Mouse (Mus musculus) small intestine, adult 2 months (tissue): ENCODE results near the gene Thoc5. TPM values are rescaled to one million over a fixed set of nuclear protein-coding genes. Genes with fewer than 3 reads are reported as not detected.
A peak's percentile ranks its signal among the peaks of the same experiment; 100 is the strongest.

Experiments
- H3K27ac ChIP-seq: fragments of 200-500 bp; 2 replicates; pipeline ENCODE4 v1.5.1; 2012; ENCODE audit warnings: low read depth, low read length, control low read depth, inconsistent platforms; ENCODE audit not compliant: insufficient read depth
- H3K27me3 ChIP-seq: fragments of 200-500 bp; 2 replicates; pipeline ENCODE4 v1.6.1; 2012; ENCODE audit warnings: mild to moderate bottlenecking, moderate library complexity, low read length, inconsistent platforms; ENCODE audit not compliant: control insufficient read depth, insufficient read depth
- H3K36me3 ChIP-seq: fragments of 200-500 bp; 2 replicates; pipeline ENCODE4 v1.6.1; 2012; ENCODE audit warnings: mild to moderate bottlenecking, low read length, control low read depth, inconsistent platforms; ENCODE audit not compliant: control insufficient read depth, insufficient read depth
- H3K4me1 ChIP-seq: fragments of 200-500 bp; 2 replicates; pipeline ENCODE4 v1.6.1; 2012; ENCODE audit warnings: low read length, inconsistent platforms, mixed read lengths; ENCODE audit not compliant: control insufficient read depth, insufficient read depth, insufficient read length
- H3K4me3 ChIP-seq: fragments of 200-500 bp; 2 replicates; pipeline ENCODE4 v1.5.1; 2012; ENCODE audit warnings: low read depth, mild to moderate bottlenecking, control low read depth, inconsistent platforms, low read length, moderate library complexity
- CTCF ChIP-seq: fragments of 200-500 bp; IDR thresholded peaks from 2 replicates; pipeline ENCODE4 v1.5.1; 2012; ENCODE audit warnings: low read depth, mild to moderate bottlenecking, control low read depth, inconsistent platforms, low read length, moderate library complexity, mixed read lengths; ENCODE audit not compliant: insufficient replicate concordance, insufficient read length; ENCODE audit errors: extremely low read depth
- POLR2A ChIP-seq: fragments of 200-500 bp; IDR thresholded peaks from 2 replicates; pipeline ENCODE4 v1.6.1; 2012; ENCODE audit warnings: low read depth, mild to moderate bottlenecking, control low read depth, inconsistent platforms, low read length, moderate library complexity
- WGBS: fragments of 180-500 bp; shearing (Covaris S2); methylation state at CpG from one replicate; pipeline ENCODE4 v1.1.7; 2018; 5-methylcytosine and 5-hydroxymethylcytosine counted together
- polyA plus RNA-seq: library from polyadenylated mRNA; depleted of rRNA; stranded (reverse); fragments of >200 nt; gene quantifications from 2 replicates; pipeline ENCODE4 v1.2.3, GENCODE M21; 2012; rRNA removed

Gene Thoc5
- polyA plus RNA-seq, 1 experiment, result 14.1 TPM

DNA sequence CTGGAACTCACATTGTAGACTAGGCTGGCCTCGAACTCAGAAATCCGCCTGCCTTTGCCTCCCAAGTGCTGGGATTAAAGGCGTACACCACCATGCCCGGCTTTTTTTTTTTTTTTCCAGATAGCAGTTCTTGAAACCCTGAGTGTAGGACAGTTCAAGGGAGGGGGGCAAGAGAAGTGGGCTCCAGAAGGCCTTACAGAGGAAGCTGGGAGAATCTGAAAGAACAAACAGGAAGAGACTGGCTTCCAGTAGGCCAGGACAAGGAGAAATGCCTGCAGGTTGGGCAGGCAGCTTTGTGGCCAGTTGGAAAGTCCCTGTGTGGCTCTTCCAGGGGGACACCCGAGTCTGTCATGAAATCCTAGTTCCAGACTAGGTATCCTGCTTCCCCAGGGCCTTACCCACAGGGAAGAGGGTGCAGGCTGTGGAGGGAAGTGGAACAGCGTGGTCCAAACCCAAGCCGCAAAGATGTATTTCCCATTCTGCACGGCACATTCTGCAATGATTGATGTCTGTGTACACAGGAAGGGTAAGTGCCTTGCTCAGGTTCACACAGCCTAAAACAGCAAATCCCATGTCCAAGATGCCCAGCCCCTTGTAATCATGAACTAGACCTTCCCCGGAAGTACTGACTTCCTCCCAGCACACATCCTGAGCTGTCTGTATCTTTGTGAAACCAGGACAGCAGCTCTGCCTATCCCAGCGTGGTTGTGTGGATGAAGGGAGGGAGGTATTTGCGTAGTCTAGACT, 79.4 kb downstream of the Thoc5 start:
- Histone ChIP-seq H3K4me3 (no peak overlapping the region), H3K4me1 (no peaks in the 10 kb centered on the region), H3K27me3 (no peaks in the 10 kb centered on the region), H3K27ac (no peak overlapping the region), H3K36me3 (no peaks in the 10 kb centered on the region)
- no peak for TF ChIP-seq CTCF
- TF ChIP-seq POLR2A, result no peak
- WGBS, result 71% methylated on average over 11 of the region's 11 CpGs

DNA sequence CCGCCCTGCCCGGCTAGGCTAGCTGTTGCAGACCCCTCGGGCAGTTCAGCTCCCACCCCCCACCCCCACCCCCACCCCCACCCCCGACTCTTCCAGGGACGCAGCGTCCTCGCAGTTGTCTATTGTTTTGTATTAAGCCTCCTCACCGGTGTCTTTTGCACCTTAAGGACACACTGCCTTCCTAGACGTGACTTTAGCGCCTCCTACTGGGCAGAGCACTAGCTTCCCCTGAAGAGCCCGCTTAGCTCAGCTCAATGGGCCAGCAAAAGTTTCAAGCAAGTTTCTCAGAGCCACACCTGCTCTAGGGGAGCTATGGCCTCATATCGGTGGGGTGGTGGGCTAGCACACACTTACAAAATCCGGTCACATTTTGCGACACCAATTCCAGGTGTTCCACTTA, 80.5 kb downstream of the Thoc5 start:
- 10% methylated on average over 14 of the region's 14 CpGs for WGBS
- no peak overlapping the region for H3K27ac ChIP-seq
- H3K4me1 ChIP-seq, result no peaks in the 10 kb centered on the region
- no peaks in the 10 kb centered on the region for H3K27me3 ChIP-seq
- TF ChIP-seq CTCF (peak; percentile 81; the same call in 1 of the 2 replicates), POLR2A (no peak)
- H3K4me3 ChIP-seq, result no peak overlapping the region
- H3K36me3 ChIP-seq, result no peaks in the 10 kb centered on the region

Other genes with a start within 250 kb of the Thoc5 start
- gene Uqcr10, start 191.0 kb upstream of the Thoc5 start, polyA plus RNA-seq, result 492 and 641 TPM in 2 replicates
- 29.1 and 61.5 TPM in 2 replicates for gene Zmat5, start 190.6 kb upstream of the Thoc5 start, polyA plus RNA-seq
- not detected in 2 replicates for gene Cabp7, start 148.5 kb upstream of the Thoc5 start, polyA plus RNA-seq
- 26.1 and 43.5 TPM in 2 replicates for gene Nf2, start 45.8 kb upstream of the Thoc5 start, polyA plus RNA-seq
- 35.3 and 43.4 TPM in 2 replicates for gene Nipsnap1, start 21.4 kb upstream of the Thoc5 start, polyA plus RNA-seq
- gene Nefh, start 52.7 kb downstream of the Thoc5 start, polyA plus RNA-seq, result 0.19 and 0.27 TPM in 2 replicates
- gene Ap1b1, start 91.5 kb downstream of the Thoc5 start, polyA plus RNA-seq, result 55.8 and 96.1 TPM in 2 replicates
- 0.53 and 1.2 TPM in 2 replicates for gene Rasl10a, start 162.8 kb downstream of the Thoc5 start, polyA plus RNA-seq
- gene Gas2l1, start 170.0 kb downstream of the Thoc5 start, polyA plus RNA-seq, result 46.7 and 123 TPM in 2 replicates
- gene Rhbdd3, start 203.6 kb downstream of the Thoc5 start, polyA plus RNA-seq, result 16.2 and 22.1 TPM in 2 replicates
- gene Ewsr1, start 203.9 kb downstream of the Thoc5 start, polyA plus RNA-seq, result 305 and 396 TPM in 2 replicates